Mouse (Mus musculus): ENCODE measurements around the gene Grik5.

DNA sequence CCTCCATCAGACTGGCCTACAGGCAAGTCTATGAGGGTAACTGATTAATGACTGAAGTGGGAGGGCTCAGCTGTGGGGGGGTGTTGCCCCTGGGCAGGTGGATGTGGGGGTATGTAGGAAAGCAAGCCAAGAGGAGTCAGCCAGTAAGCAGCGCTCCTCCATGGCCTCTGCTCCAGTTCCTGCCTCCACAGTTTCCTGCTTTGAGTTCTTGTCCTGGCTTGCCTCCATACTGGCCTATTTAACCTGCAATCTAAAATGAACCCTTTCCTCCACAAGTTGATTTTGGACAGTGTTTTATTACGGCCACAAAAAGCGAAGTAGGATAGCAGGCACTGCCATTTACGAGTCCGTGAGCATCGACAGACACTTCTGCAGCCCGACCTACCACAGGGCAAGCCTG, 4.8 kb downstream of the Grik5 start:
- TF ChIP-seq CTCF (IDR thresholded peaks at IDR 0.05; ENCODE audit: insufficient read depth, low read depth, low read length) (no peak), POLR2A (IDR thresholded peaks at IDR 0.05; ENCODE audit: insufficient read depth, low read depth, low read length) (no peak)

All from olfactory bulb, adult 2 months (tissue).